Mouse (Mus musculus) G1E (cell line): Measurements from ENCODE around the gene Ccdc191.

ENCODE experiments used
- CTCF ChIP-seq: IDR thresholded peaks from 2 replicates; pipeline ENCODE4 v1.5.1; 2012; ENCODE audit warnings: low read depth, low read length, inconsistent platforms, mixed read lengths
- GATA1 ChIP-seq: IDR thresholded peaks from 2 replicates; pipeline ENCODE4 v1.6.1; 2012; ENCODE audit warnings: borderline replicate concordance, low read length, inconsistent platforms, mixed read lengths
- POLR2AphosphoS5 ChIP-seq: IDR thresholded peaks from 2 replicates; pipeline ENCODE4 v1.6.1; 2012; ENCODE audit warnings: low read depth, low read length, inconsistent platforms; ENCODE audit not compliant: insufficient replicate concordance

- no peak for TF ChIP-seq CTCF
- no peak for TF ChIP-seq POLR2AphosphoS5
- no peak for TF ChIP-seq GATA1
Measured at GRCm38 (mm10) chr16:43970426-43970825, 80.8 kb downstream of the Ccdc191 start.
